Mouse (Mus musculus): ENCODE data around the gene Top2b. TPM values are rescaled to one million over a fixed set of nuclear protein-coding genes. Genes with fewer than 3 reads are reported as not detected.

The Top2b gene
- total and polyA plus RNA-seq, 3 experiments: 32.4 to 74.0 (median 62.4) TPM

GRCm38 (mm10) chr14:16364161-16364831 is 683 bp upstream of the Top2b start:
- H3K27ac ChIP-seq (ENCODE audit: insufficient read depth, low read depth): peak overlapping the region; percentile 57; the same call in 1 of the 2 replicates
- peaks cover 0 to 2% of the 10 kb centered on the region in 2 experiments for H3K36me3 ChIP-seq (replicated peaks in 1 of 2; ENCODE audit: control insufficient read depth in 1 of 2, insufficient read depth in 1 of 2, low read length in 1 of 2)
- no peaks in the 10 kb centered on the region for H3K9me3 ChIP-seq (replicated peaks; ENCODE audit: low read length)
- peak overlapping the region; percentile 69 for H3K9ac ChIP-seq (ENCODE audit: insufficient read depth, low read depth)
- TF ChIP-seq MEF2A (IDR thresholded peaks at IDR 0.05; ENCODE audit: borderline replicate concordance, low read depth, low read length) (0 out of 2 replicates have a peak, but pooled peaks have one; percentile 6), JUN (IDR thresholded peaks at IDR 0.05; ENCODE audit: insufficient read depth, low read depth, low read length) (no peak), CTCF (conservative IDR thresholded peaks at IDR 0.05 in 1 of 2, IDR thresholded peaks at IDR 0.05 in 1 of 2; ENCODE audit: low read depth in 2 of 2, low read length in 2 of 2) (peak in 1 of 2 experiments; percentile 18; a peak in 1 of 4 replicates), RCOR1 (conservative IDR thresholded peaks at IDR 0.05; ENCODE audit: low read depth, low read length) (no peak), SIN3A (IDR thresholded peaks at IDR 0.05; ENCODE audit: low read length) (no peak), CHD1 (IDR thresholded peaks at IDR 0.05; ENCODE audit: low read depth, low read length) (no peak), NRF1 (IDR thresholded peaks at IDR 0.05; ENCODE audit: low read depth, low read length) (no peak), ETS1 (conservative IDR thresholded peaks at IDR 0.05; ENCODE audit: low read depth, low read length) (no peak), IRF4 (IDR thresholded peaks at IDR 0.05; ENCODE audit: low read depth, low read length) (0 out of 2 replicates have a peak, but pooled peaks have one; percentile 3), USF1 (IDR thresholded peaks at IDR 0.05; ENCODE audit: low read depth, low read length) (no peak), HCFC1 (IDR thresholded peaks at IDR 0.05; ENCODE audit: low read depth, low read length) (no peak)
- peak overlapping the region; percentile 82 for H3K4me2 ChIP-seq (ENCODE audit: insufficient read depth, low read depth, poor library complexity, severe bottlenecking)
- dilution Hi-C loops (cut with MboI; ENCODE audit: extremely low pct_ligation_motif_present, extremely low pct_unique_long_range_greater_than_20kb, low sequenced_read_pairs): no loop called here
- H3K4me1 ChIP-seq (ENCODE audit: control insufficient read depth in 1 of 2, insufficient read depth in 2 of 2): peaks cover 0 to 18% of the 10 kb centered on the region in 2 experiments; a peak in 2 of 4 replicates
- H3K4me3 ChIP-seq (replicated peaks in 1 of 3; ENCODE audit: low read depth in 2 of 3, low read length in 2 of 3, poor library complexity in 1 of 3): peak overlapping the region; percentile 71 to 97 (median 73)
- in situ Hi-C loops (cut with MboI; ENCODE audit: low pct_ligation_motif_present, low pct_unique_long_range_greater_than_20kb, low sequenced_read_pairs): loop anchor here (10.0 kb wide), 1 partner anchor 119 kb away; the partner anchor contains the start of genes Ngly1 and Oxsm
- peak; percentile 31 for DNase-seq (ENCODE audit: extremely low read depth)
- no peaks in the 10 kb centered on the region for H3K27me3 ChIP-seq (replicated peaks)
- peaks cover 24% of the 10 kb centered on the region for H3K79me2 ChIP-seq (replicated peaks; ENCODE audit: control insufficient read depth, extremely low read depth, insufficient read depth, poor library complexity, severe bottlenecking)

- H3K36me3 ChIP-seq (replicated peaks in 1 of 2; ENCODE audit: control insufficient read depth in 1 of 2, insufficient read depth in 1 of 2, low read length in 1 of 2): peaks cover 2 to 5% of the 10 kb centered on the region in 2 experiments
- H3K4me3 ChIP-seq (replicated peaks in 1 of 3; ENCODE audit: low read depth in 2 of 3, low read length in 2 of 3, poor library complexity in 1 of 3): peak overlapping the region; percentile 87 to 97 (median 91)
- no peaks in the 10 kb centered on the region for H3K9me3 ChIP-seq (replicated peaks; ENCODE audit: low read length)
- in situ Hi-C loops (cut with MboI; ENCODE audit: low pct_ligation_motif_present, low pct_unique_long_range_greater_than_20kb, low sequenced_read_pairs): loop anchor here (5.0 to 10.0 kb wide), 2 partner anchors 63 to 121 kb away; partner anchors contain the start of genes Ngly1 and Oxsm
- no peaks in the 10 kb centered on the region for H3K27me3 ChIP-seq (replicated peaks)
- peak overlapping the region; percentile 65 for H3K27ac ChIP-seq (ENCODE audit: insufficient read depth, low read depth)
- H3K9ac ChIP-seq (ENCODE audit: insufficient read depth, low read depth): peak overlapping the region; percentile 88
- peaks cover 24% of the 10 kb centered on the region for H3K79me2 ChIP-seq (replicated peaks; ENCODE audit: control insufficient read depth, extremely low read depth, insufficient read depth, poor library complexity, severe bottlenecking)
- no peak for TF ChIP-seq MYC (IDR thresholded peaks at IDR 0.05; ENCODE audit: low read depth, low read length)
- no peak for TF ChIP-seq MXI1 (IDR thresholded peaks at IDR 0.05; ENCODE audit: low read depth, low read length)
- TF ChIP-seq UBTF (IDR thresholded peaks at IDR 0.05; ENCODE audit: low read depth, low read length): peak; percentile 99
- TF ChIP-seq HCFC1 (IDR thresholded peaks at IDR 0.05; ENCODE audit: low read depth, low read length): peak; percentile 30; the same call in 1 of the 2 replicates
- dilution Hi-C loops (cut with MboI; ENCODE audit: extremely low pct_ligation_motif_present, extremely low pct_unique_long_range_greater_than_20kb, low sequenced_read_pairs): no loop called here
- DNase-seq (ENCODE audit: extremely low read depth): peak; percentile 49
- peaks cover 0 to 19% of the 10 kb centered on the region in 2 experiments; a peak in 2 of 4 replicates for H3K4me1 ChIP-seq (ENCODE audit: control insufficient read depth in 1 of 2, insufficient read depth in 2 of 2)
- H3K4me2 ChIP-seq (ENCODE audit: insufficient read depth, low read depth, poor library complexity, severe bottlenecking): peak overlapping the region; percentile 65; the same call in 1 of the 2 replicates
Measured at GRCm38 (mm10) chr14:16365362-16366173, 589 bp downstream of the Top2b start.
